Mouse (Mus musculus) forebrain, embryonic 13.5 days (tissue): ENCODE measurements around the gene Camkk1. TPM values are rescaled to one million over a fixed set of nuclear protein-coding genes. Genes with fewer than 3 reads are reported as not detected.

Experiments used
- ATAC-seq: fragments of 200-750 bp; cut with Nextera tagmentation; 2 replicates; pipeline ENCODE4 v1.8.0; 2017
- H3K27ac ChIP-seq: fragments of 300-500 bp; sonication (generic); 2 replicates; pipeline ENCODE4 v1.5.1; 2015; ENCODE audit warnings: inconsistent platforms, mild to moderate bottlenecking, moderate library complexity
- H3K27me3 ChIP-seq: fragments of 300-500 bp; sonication (generic); 2 replicates; pipeline ENCODE4 v1.6.1; 2015; ENCODE audit warnings: mild to moderate bottlenecking, inconsistent platforms
- H3K36me3 ChIP-seq: fragments of 300-500 bp; sonication (generic); 2 replicates; pipeline ENCODE4 v1.6.1; 2015; ENCODE audit warnings: mild to moderate bottlenecking, inconsistent platforms; ENCODE audit not compliant: poor library complexity, severe bottlenecking
- H3K4me1 ChIP-seq: fragments of 300-500 bp; sonication (generic); 2 replicates; pipeline ENCODE4 v1.6.1; 2015; ENCODE audit warnings: inconsistent platforms
- H3K4me2 ChIP-seq: fragments of 300-500 bp; sonication (generic); 2 replicates; pipeline ENCODE4 v1.6.1; 2015; ENCODE audit warnings: inconsistent platforms, mild to moderate bottlenecking, moderate library complexity
- H3K4me3 ChIP-seq: fragments of 300-500 bp; sonication (generic); 2 replicates; pipeline ENCODE4 v1.5.1; 2015; ENCODE audit warnings: mild to moderate bottlenecking, inconsistent platforms
- H3K9ac ChIP-seq: fragments of 300-500 bp; sonication (generic); 2 replicates; pipeline ENCODE4 v1.6.1; 2015; ENCODE audit warnings: mild to moderate bottlenecking, inconsistent platforms
- H3K9me3 ChIP-seq: fragments of 300-500 bp; sonication (generic); replicated peaks from 2 replicates; pipeline ENCODE4 v1.6.1; 2016; ENCODE audit warnings: inconsistent platforms
- WGBS: fragments of 180-500 bp; shearing (Covaris S2); methylation state at CpG from one replicate; pipeline ENCODE4 v1.1.7; 2015; 5-methylcytosine and 5-hydroxymethylcytosine counted together
- polyA plus RNA-seq: library from polyadenylated mRNA; unstranded; fragments of >200 nt; fragmentation: Nextera tagmentation; extraction: Ambion mirVana; gene quantifications from 2 replicates; pipeline ENCODE4 v1.2.1, GENCODE M21; 2015

Camkk1 gene
- polyA plus RNA-seq, 1 experiment from 2014 or later, result 10.3 TPM

DNA sequence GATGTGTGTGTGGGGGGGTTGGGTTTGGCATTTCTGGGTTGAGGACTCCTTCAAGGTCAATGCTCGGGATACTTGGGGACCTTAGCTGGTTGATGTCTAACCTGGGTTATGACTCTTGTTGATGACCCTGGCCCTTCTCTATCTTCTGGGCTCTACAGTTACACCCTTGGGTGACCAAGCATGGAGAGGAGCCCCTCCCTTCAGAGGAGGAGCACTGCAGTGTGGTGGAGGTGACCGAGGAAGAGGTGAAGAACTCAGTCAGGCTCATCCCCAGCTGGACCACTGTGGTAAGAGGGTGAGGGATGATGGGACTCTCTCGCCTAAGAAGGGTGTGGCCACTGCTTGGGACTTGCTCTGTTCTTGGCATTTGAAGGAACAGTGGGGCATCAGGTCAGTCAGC, 18.9 kb downstream of the Camkk1 start:
- Histone ChIP-seq H3K27me3 (no peaks in the 10 kb centered on the region), H3K9me3 (no peaks in the 10 kb centered on the region), H3K9ac (no peak overlapping the region), H3K27ac (no peak overlapping the region), H3K36me3 (peaks cover 20% of the 10 kb centered on the region; the same call in 1 of the 2 replicates), H3K4me3 (no peak overlapping the region), H3K4me2 (no peak overlapping the region), H3K4me1 (no peaks in the 10 kb centered on the region)
- no peak for ATAC-seq
- WGBS, result 89% methylated on average over 3 of the region's 3 CpGs

DNA sequence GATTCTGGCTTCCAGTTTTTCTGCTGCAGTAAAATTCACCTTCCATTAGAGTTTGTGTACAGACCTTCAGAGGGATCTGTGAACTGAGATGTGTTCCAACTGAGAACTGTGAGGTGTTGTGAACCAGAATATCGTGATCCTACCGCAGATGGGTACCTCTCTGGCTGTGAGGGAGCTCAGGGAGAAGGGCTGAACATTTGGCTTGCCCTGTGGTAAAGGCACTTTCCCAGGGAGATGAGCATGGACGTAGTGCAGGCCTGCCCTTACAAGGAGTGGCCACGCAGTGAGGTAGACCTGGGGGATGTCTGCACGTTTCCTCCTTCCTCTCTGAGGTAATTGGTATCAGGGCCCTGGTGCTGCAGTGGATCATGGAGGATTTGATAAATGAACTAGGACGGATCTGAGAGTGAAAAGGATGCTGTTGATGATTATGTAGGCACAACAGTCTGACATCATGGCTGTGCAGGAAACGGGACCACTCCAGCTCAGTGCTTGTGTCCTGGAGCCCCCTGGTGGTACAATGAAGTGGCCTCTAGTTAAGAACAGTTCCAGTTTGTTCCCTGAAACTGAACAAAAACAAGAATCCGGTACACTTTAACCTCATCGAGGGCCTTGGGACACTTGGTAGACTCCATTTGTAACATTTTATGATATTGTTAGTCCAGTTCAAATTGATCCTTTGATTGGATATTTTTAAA, 20.4 kb downstream of the Camkk1 start:
- no peak overlapping the region for H3K4me3 ChIP-seq
- peak; percentile 91 for ATAC-seq
- no peak overlapping the region for H3K4me2 ChIP-seq
- H3K27ac ChIP-seq, result no peak overlapping the region
- H3K36me3 ChIP-seq, result peaks cover 17% of the 10 kb centered on the region; the same call in 1 of the 2 replicates
- H3K4me1 ChIP-seq, result no peaks in the 10 kb centered on the region
- peak overlapping the region; percentile 26; the same call in 1 of the 2 replicates for H3K9ac ChIP-seq
- H3K9me3 ChIP-seq, result no peaks in the 10 kb centered on the region
- no peaks in the 10 kb centered on the region for H3K27me3 ChIP-seq
- WGBS, result 58% methylated on average over 9 of the region's 9 CpGs

GRCm38 (mm10) chr11:73044229-73044755, 25.5 kb downstream of the Camkk1 start:
- Histone ChIP-seq H3K9me3 (no peaks in the 10 kb centered on the region), H3K4me1 (peaks cover 9% of the 10 kb centered on the region), H3K4me2 (no peak overlapping the region), H3K9ac (no peak overlapping the region), H3K36me3 (no peaks in the 10 kb centered on the region), H3K27ac (no peak overlapping the region), H3K27me3 (no peaks in the 10 kb centered on the region), H3K4me3 (no peak overlapping the region)
- ATAC-seq, result no peak
- 65% methylated on average over 6 of the region's 6 CpGs for WGBS

GRCm38 (mm10) chr11:73044789-73045188, 26.0 kb downstream of the Camkk1 start:
- Histone ChIP-seq H3K27me3 (no peaks in the 10 kb centered on the region), H3K9ac (no peak overlapping the region), H3K4me3 (no peak overlapping the region), H3K4me2 (no peak overlapping the region), H3K27ac (no peak overlapping the region), H3K9me3 (no peaks in the 10 kb centered on the region), H3K36me3 (0 out of 2 replicates have a peak, but pooled peaks cover under 1% of the 10 kb centered on the region), H3K4me1 (peaks cover 13% of the 10 kb centered on the region)
- 71% methylated on average over 4 of the region's 4 CpGs for WGBS
- ATAC-seq, result no peak

GRCm38 (mm10) chr11:73047542-73047996, 28.8 kb downstream of the Camkk1 start, which contains the start of gene Ncbp3:
Ncbp3 (plus strand) TSS chr11:73047783.
- peak within 1 kb of the TSS; percentile 95 for H3K4me3 ChIP-seq
- peaks cover 25% of the 10 kb centered on the region for H3K36me3 ChIP-seq
- H3K27me3 ChIP-seq, result no peaks in the 10 kb centered on the region
- ATAC-seq, result peak; percentile 98
- H3K4me2 ChIP-seq, result peak within 1 kb of the TSS; percentile 86
- WGBS, result 1% methylated on average over 39 of the region's 39 CpGs
- peak within 1 kb of the TSS; percentile 81 for H3K27ac ChIP-seq
- H3K9me3 ChIP-seq, result no peaks in the 10 kb centered on the region
- H3K4me1 ChIP-seq, result peaks cover 15% of the 10 kb centered on the region
- H3K9ac ChIP-seq, result peak within 1 kb of the TSS; percentile 93

DNA sequence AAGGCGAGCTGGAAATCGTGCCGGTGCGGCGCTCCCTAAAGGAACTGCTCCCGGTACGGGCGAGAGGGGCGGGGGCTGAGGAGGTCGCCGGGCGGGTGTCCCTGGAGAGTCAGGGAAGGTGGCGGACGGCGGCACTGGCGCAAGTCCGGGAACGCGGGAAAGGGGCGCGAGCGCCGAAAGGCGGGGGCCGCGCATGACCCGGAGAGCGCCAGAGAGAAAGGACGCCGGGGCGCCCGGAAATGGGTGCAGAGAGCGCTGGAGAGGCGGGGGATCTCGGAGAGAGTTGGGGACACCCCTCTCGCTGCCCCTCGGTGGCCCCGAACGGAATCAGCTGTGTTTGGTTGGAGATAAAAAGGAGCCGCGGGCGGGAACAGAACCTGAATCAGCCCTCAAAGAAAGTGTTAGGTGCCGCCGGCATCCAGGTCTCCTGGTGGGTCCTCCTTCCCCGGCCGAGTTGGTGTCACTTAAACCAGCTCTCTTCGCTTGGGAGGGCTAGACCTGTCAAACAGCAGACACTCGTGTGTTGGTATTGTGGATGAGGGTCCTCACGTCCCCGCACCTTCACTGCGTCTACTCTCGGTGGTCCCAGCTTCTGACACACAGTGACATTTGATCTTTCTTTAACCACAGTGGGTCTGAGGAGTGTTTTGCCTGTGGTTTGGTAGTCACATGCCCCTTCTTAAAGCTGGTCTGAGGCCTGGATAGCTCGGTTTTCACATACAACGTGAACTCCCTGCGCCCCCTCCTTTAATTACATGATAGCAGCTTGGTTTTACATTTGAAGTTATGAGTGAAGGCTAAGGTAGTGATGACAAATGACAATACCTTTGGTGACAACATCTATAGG, 29.4 kb downstream of the Camkk1 start:
- Histone ChIP-seq H3K27ac (peak overlapping the region; percentile 81), H3K9ac (peak overlapping the region; percentile 93), H3K27me3 (no peaks in the 10 kb centered on the region), H3K4me1 (peaks cover 15% of the 10 kb centered on the region), H3K4me2 (peak overlapping the region; percentile 86), H3K9me3 (no peaks in the 10 kb centered on the region), H3K4me3 (peak overlapping the region; percentile 95), H3K36me3 (peaks cover 32% of the 10 kb centered on the region)
- ATAC-seq, result peak; percentile 75
- 2% methylated on average over 48 of the region's 55 CpGs for WGBS

DNA sequence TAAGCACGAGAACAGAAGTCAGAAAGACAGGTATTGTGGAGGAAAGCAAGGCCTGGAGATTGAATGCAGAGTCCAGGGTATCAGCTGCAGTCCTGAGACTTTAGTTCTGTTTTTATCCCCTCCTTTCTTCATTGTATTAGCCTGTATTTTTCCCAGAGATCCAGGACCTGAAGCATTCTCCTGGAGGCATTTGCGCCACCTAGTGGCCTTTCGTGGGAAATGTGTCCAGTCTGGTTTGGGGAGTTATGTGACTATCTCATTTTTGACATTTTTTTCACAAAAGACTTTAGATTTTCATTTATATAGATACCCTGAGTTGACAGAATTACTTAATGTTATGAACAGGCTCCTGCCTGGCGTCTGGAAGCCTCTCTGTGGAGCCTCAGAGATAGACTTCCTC, 30.5 kb downstream of the Camkk1 start:
- H3K27me3 ChIP-seq, result no peaks in the 10 kb centered on the region
- H3K9me3 ChIP-seq, result no peaks in the 10 kb centered on the region
- WGBS, result 2% methylated on average over 4 of the region's 4 CpGs
- peaks cover 15% of the 10 kb centered on the region for H3K4me1 ChIP-seq
- peak overlapping the region; percentile 95 for H3K4me3 ChIP-seq
- H3K4me2 ChIP-seq, result peak overlapping the region; percentile 86
- peaks cover 43% of the 10 kb centered on the region for H3K36me3 ChIP-seq
- H3K9ac ChIP-seq, result peak overlapping the region; percentile 93; the same call in 1 of the 2 replicates
- H3K27ac ChIP-seq, result peak overlapping the region; percentile 59
- no peak for ATAC-seq

GRCm38 (mm10) chr11:73052795-73053194, 34.0 kb downstream of the Camkk1 start:
- 84% methylated on average over 1 of the region's 1 CpGs for WGBS
- H3K27me3 ChIP-seq, result no peaks in the 10 kb centered on the region

GRCm38 (mm10) chr11:73057701-73058100, 38.9 kb downstream of the Camkk1 start:
- ATAC-seq, result no peak
- 92% methylated on average over 5 of the region's 5 CpGs for WGBS
- H3K9ac ChIP-seq, result no peak overlapping the region
- no peaks in the 10 kb centered on the region for H3K27me3 ChIP-seq
- no peak overlapping the region for H3K27ac ChIP-seq
- H3K4me1 ChIP-seq, result no peaks in the 10 kb centered on the region
- no peak overlapping the region for H3K4me2 ChIP-seq
- no peak overlapping the region for H3K4me3 ChIP-seq
- H3K36me3 ChIP-seq, result peaks cover 86% of the 10 kb centered on the region
- H3K9me3 ChIP-seq, result no peaks in the 10 kb centered on the region

More at GRCm38 (mm10) chr11:73052795-73053194, 34.0 kb downstream of the Camkk1 start:
- Histone ChIP-seq H3K4me3 (no peak overlapping the region), H3K9ac (no peak overlapping the region), H3K4me2 (no peak overlapping the region), H3K9me3 (no peaks in the 10 kb centered on the region), H3K36me3 (peaks cover 75% of the 10 kb centered on the region), H3K27ac (no peak overlapping the region), H3K4me1 (peaks cover 15% of the 10 kb centered on the region)
- no peak for ATAC-seq

DNA sequence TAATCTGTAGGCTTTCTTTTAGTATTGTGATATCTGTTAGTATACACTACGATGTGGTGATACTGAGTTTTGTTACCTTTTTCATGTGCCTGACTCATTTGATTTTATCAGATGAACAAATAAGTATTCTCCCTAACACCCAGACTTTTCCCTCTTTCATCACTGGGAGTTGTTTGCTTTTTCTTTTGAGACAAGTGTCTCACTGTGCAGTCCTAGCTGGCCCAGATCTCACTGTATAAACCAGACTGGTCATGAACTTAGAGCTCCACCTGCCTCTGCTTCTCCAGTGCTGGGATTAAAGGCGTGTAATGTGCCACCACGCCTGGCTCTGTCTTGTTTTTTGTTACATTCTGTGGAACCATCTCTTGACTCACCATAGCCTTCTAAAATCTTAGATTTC, 40.8 kb downstream of the Camkk1 start:
- 92% methylated on average over 3 of the region's 3 CpGs for WGBS
- Histone ChIP-seq H3K27me3 (no peaks in the 10 kb centered on the region), H3K4me3 (no peak overlapping the region), H3K9me3 (no peaks in the 10 kb centered on the region), H3K36me3 (peaks cover 69% of the 10 kb centered on the region), H3K27ac (no peak overlapping the region), H3K4me2 (no peak overlapping the region), H3K4me1 (no peaks in the 10 kb centered on the region), H3K9ac (no peak overlapping the region)
- no peak for ATAC-seq

GRCm38 (mm10) chr11:73061413-73061812, 42.6 kb downstream of the Camkk1 start:
- H3K27me3 ChIP-seq, result no peaks in the 10 kb centered on the region
- WGBS, result 94% methylated on average over 3 of the region's 3 CpGs
- no peaks in the 10 kb centered on the region for H3K9me3 ChIP-seq
- no peak for ATAC-seq
- no peak overlapping the region for H3K4me2 ChIP-seq
- peaks cover 63% of the 10 kb centered on the region for H3K36me3 ChIP-seq
- no peak overlapping the region for H3K9ac ChIP-seq
- H3K4me3 ChIP-seq, result no peak overlapping the region
- H3K4me1 ChIP-seq, result no peaks in the 10 kb centered on the region
- no peak overlapping the region for H3K27ac ChIP-seq

- Histone ChIP-seq H3K9ac (no peak overlapping the region), H3K4me3 (no peak overlapping the region), H3K9me3 (no peaks in the 10 kb centered on the region), H3K4me1 (no peaks in the 10 kb centered on the region), H3K4me2 (no peak overlapping the region), H3K27me3 (no peaks in the 10 kb centered on the region), H3K27ac (no peak overlapping the region), H3K36me3 (peaks cover 85% of the 10 kb centered on the region)
- no peak for ATAC-seq
- 81% methylated on average over 3 of the region's 3 CpGs for WGBS
These were observed 53.0 kb downstream of the Camkk1 start for GRCm38 (mm10) chr11:73071839-73072238.
